Mouse (Mus musculus) midbrain, postnatal 0 days (tissue): ENCODE data around the gene Pdgfra. TPM values are rescaled to one million over a fixed set of nuclear protein-coding genes. Genes with fewer than 3 reads are reported as not detected.

ENCODE experiments used
- ATAC-seq: fragments of 200-750 bp; cut with Nextera tagmentation; 2 replicates; pipeline ENCODE4 v1.8.0; 2017; ENCODE audit warnings: moderate number of reproducible peaks, mild to moderate bottlenecking, moderate TSS enrichment, moderate library complexity; ENCODE audit not compliant: low FRiP score
- DNase-seq: peaks from one replicate; pipeline ENCODE4 v3.0.0-alpha.2; 2015; ENCODE audit warnings: low spot score
- H3K27ac ChIP-seq: fragments of 300-500 bp; sonication (generic); 2 replicates; pipeline ENCODE4 v1.5.1; 2014; ENCODE audit warnings: low read depth, mild to moderate bottlenecking, low read length, mixed read lengths
- H3K27me3 ChIP-seq: fragments of 300-500 bp; sonication (generic); 2 replicates; pipeline ENCODE4 v1.6.1; 2014; ENCODE audit warnings: low read length, control low read depth, mixed read lengths; ENCODE audit not compliant: insufficient read depth
- H3K36me3 ChIP-seq: fragments of 300-500 bp; sonication (generic); 2 replicates; pipeline ENCODE4 v1.6.1; 2014; ENCODE audit warnings: low read length, control low read depth, mixed read lengths; ENCODE audit not compliant: insufficient read depth
- H3K4me1 ChIP-seq: fragments of 300-500 bp; sonication (generic); 2 replicates; pipeline ENCODE4 v1.6.1; 2014; ENCODE audit warnings: mild to moderate bottlenecking, control low read depth, antibody characterized with exemption, low read length, mixed read lengths; ENCODE audit not compliant: insufficient read depth
- H3K4me2 ChIP-seq: fragments of 300-500 bp; sonication (generic); 2 replicates; pipeline ENCODE4 v1.6.1; 2014; ENCODE audit warnings: low read depth, mild to moderate bottlenecking, low read length, mixed read lengths; ENCODE audit not compliant: poor library complexity, severe bottlenecking
- H3K4me3 ChIP-seq: fragments of 300-500 bp; sonication (generic); 2 replicates; pipeline ENCODE4 v1.5.1; 2014; ENCODE audit warnings: low read depth, mild to moderate bottlenecking, low read length, moderate library complexity
- H3K9ac ChIP-seq: fragments of 300-500 bp; sonication (generic); replicated peaks from 2 replicates; pipeline ENCODE4 v1.6.1; 2014; ENCODE audit warnings: mild to moderate bottlenecking, low read length, moderate library complexity, mixed read lengths; ENCODE audit not compliant: poor library complexity, severe bottlenecking
- H3K9me3 ChIP-seq: fragments of 300-500 bp; sonication (generic); 2 replicates; pipeline ENCODE4 v1.6.1; 2016; ENCODE audit warnings: low read length, control low read depth
- CTCF ChIP-seq: IDR thresholded peaks from 2 replicates; pipeline ENCODE4 v1.5.1; 2016; ENCODE audit warnings: antibody characterized with exemption, mild to moderate bottlenecking
- WGBS: fragments of 180-500 bp; shearing (Covaris S2); extraction: QIAGEN DNeasy Blood & Tissue Kit; methylation state at CpG from one replicate; pipeline ENCODE4 v1.1.7; 2014; 5-methylcytosine and 5-hydroxymethylcytosine counted together
- polyA plus RNA-seq: library from polyadenylated mRNA; unstranded; fragments of >200 nt; fragmentation: Nextera tagmentation; extraction: Ambion mirVana; gene quantifications from 2 replicates; pipeline ENCODE4 v1.2.1, GENCODE M21; 2015
- total RNA-seq: library from RNA; depleted of rRNA; stranded (reverse); fragments of >200 nt; gene quantifications from 2 replicates; pipeline ENCODE4 v1.2.3, GENCODE M21; 2014

The Pdgfra gene
- total and polyA plus RNA-seq, 2 experiments from 2014 or later: 16.7 to 58.8 TPM

DNA sequence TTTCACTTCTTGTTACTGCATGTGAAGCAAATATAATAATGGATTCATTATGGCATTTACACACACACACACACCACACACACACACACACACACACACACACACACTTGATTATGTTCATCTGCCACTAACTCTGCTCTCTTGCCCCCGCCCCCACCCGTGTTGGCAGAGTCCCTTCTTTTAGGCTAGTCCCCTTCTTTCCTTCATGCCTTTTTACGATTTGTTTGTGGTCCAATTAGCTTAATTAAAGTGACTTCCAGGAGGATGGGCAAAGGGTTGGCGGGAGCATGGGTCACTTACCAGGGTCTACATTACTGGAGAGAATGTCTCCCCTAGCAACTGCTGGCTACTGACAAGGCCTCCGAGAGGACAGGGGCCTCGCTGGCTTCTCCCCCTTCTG lies 17.7 kb downstream of the Pdgfra start:
- WGBS: 76% methylated on average over 6 of the region's 6 CpGs
- Histone ChIP-seq H3K27me3 (no peaks in the 10 kb centered on the region), H3K4me2 (no peak overlapping the region), H3K4me3 (no peak overlapping the region), H3K9ac (no peak overlapping the region), H3K9me3 (no peaks in the 10 kb centered on the region), H3K27ac (no peak overlapping the region), H3K36me3 (no peaks in the 10 kb centered on the region), H3K4me1 (no peaks in the 10 kb centered on the region)
- ATAC-seq (no peak), DNase-seq (no peak)
- TF ChIP-seq CTCF: no peak

DNA sequence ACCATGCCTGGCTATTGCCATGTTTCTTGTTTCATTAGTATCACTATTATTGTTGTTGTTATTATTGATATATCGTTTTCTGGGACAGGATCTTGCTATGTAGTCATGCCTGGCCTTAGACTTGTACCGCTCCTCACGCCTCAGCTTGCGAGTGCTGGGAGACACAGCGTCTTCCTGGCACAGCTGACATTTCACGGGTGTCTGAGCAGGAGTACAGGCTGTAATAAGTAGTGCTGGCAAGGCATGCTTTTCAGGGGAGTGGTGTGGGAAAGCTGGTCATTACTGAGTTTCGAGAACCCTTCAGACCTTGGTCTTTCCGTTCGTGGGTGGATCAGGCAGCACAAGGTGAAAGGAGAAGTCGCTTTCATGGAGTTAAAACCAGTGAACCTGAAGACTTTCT lies 19.8 kb downstream of the Pdgfra start:
- WGBS: 81% methylated on average over 10 of the region's 10 CpGs
- Histone ChIP-seq H3K4me3 (no peak overlapping the region), H3K27me3 (no peaks in the 10 kb centered on the region), H3K4me1 (no peaks in the 10 kb centered on the region), H3K9me3 (no peaks in the 10 kb centered on the region), H3K27ac (no peak overlapping the region), H3K4me2 (no peak overlapping the region), H3K9ac (no peak overlapping the region), H3K36me3 (no peaks in the 10 kb centered on the region)
- ATAC-seq (no peak), DNase-seq (peak; percentile 73)
- TF ChIP-seq CTCF: no peak

DNA sequence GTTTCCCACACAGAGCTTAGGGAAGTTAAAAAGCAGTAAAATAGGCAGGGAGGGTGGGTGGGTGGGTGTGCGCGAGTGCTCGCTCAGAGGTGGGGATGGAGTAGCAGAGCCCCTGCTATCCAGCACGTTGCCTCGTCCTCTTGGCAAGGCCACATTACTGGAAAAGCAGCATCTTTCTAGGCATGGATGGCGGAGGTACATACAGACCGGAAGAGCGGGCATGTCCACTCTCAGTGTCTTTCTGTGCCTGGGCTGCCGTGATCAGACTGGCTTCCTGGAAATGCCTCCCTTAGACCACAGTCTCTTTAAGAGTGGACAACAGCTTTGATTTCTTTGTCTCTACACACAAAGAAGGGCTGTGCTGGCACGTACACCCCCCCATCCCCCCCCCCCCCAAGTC lies 27.2 kb downstream of the Pdgfra start:
- Histone ChIP-seq H3K36me3 (no peaks in the 10 kb centered on the region), H3K9me3 (no peaks in the 10 kb centered on the region), H3K27ac (no peak overlapping the region), H3K4me2 (no peak overlapping the region), H3K9ac (no peak overlapping the region), H3K4me3 (no peak overlapping the region), H3K27me3 (no peaks in the 10 kb centered on the region), H3K4me1 (no peaks in the 10 kb centered on the region)
- DNase-seq (no peak), ATAC-seq (no peak)
- no peak for TF ChIP-seq CTCF
- 69% methylated on average over 10 of the region's 10 CpGs for WGBS

DNA sequence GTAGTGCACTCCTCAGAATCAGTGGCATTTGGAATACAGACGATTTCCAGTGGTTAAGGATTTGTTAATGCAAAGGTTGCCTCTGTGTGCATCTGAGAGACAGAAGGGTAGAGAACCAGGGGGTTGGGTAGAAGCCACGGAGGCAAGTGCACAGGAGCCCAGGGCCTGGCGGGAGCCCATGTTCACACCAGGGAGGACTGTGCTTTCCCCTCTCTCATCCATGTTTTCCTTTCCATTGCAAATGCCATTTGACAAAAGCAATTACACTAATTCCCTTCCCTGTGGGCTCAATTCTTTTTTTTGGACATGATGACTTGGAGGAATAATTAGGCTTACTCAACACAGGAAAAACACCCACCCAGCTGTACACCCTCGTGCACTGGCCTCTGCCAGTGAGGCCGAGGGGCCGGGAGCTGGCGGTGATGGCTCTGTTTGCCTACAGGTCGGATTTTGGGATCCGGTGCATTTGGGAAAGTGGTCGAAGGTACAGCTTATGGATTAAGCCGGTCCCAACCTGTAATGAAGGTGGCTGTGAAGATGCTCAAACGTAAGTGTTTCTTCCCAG lies 27.7 kb downstream of the Pdgfra start:
- no peak overlapping the region for H3K4me2 ChIP-seq
- H3K9me3 ChIP-seq: no peaks in the 10 kb centered on the region
- H3K27me3 ChIP-seq: no peaks in the 10 kb centered on the region
- TF ChIP-seq CTCF: no peak
- no peaks in the 10 kb centered on the region for H3K36me3 ChIP-seq
- ATAC-seq: no peak; the same call in 1 of the 2 replicates
- no peak overlapping the region for H3K27ac ChIP-seq
- H3K4me1 ChIP-seq: no peaks in the 10 kb centered on the region
- 61% methylated on average over 12 of the region's 12 CpGs for WGBS
- H3K4me3 ChIP-seq: no peak overlapping the region
- DNase-seq: peak; percentile 76
- no peak overlapping the region for H3K9ac ChIP-seq

DNA sequence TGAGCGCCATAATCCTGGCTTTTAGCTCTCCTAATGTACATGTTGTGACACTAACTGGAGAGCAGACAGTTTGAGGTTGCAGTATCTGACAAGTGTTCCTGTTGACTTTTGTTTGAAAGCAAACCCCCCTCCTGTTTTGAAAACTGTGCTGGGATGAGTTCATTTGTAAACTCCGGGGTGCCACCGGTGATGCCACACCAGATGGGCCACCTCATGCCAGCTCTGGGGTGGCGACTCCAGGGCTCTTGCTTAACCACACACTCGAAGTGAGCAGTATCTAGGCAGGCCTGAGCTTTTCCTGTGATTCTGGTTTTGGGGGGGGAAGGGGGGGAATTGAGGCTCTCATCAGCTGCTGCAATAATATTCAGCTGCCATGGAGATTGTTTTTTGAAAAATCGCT lies 31.6 kb downstream of the Pdgfra start:
- Histone ChIP-seq H3K4me3 (no peak overlapping the region), H3K4me1 (no peaks in the 10 kb centered on the region), H3K9me3 (no peaks in the 10 kb centered on the region), H3K27ac (no peak overlapping the region), H3K4me2 (no peak overlapping the region), H3K9ac (no peak overlapping the region), H3K27me3 (no peaks in the 10 kb centered on the region), H3K36me3 (no peaks in the 10 kb centered on the region)
- no peak for TF ChIP-seq CTCF
- ATAC-seq (no peak), DNase-seq (no peak)
- 80% methylated on average over 6 of the region's 6 CpGs for WGBS

DNA sequence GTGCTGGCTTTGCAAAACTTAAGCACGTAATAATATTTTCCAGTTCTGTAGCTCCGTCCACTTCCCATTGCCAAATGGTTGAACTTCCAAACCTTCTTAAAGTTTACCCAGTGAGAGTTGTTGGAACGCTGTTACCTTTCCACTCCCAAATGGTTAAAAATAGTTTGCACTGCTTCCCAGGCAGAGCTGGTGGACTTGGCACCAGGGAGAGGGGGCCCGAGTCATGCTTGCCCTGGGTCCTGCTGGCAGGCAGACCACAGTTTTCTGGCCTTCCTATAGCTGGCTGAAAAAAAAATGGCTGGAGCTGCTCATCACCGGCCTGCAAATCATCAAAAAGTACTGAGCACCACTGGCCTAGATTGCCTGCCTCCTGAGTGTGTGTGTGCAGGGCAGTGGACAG lies 32.0 kb downstream of the Pdgfra start:
- H3K9ac ChIP-seq: no peak overlapping the region
- no peaks in the 10 kb centered on the region for H3K4me1 ChIP-seq
- WGBS: 81% methylated on average over 5 of the region's 5 CpGs
- H3K4me2 ChIP-seq: no peak overlapping the region
- no peaks in the 10 kb centered on the region for H3K27me3 ChIP-seq
- TF ChIP-seq CTCF: no peak
- DNase-seq (no peak), ATAC-seq (no peak)
- H3K27ac ChIP-seq: no peak overlapping the region
- H3K36me3 ChIP-seq: no peaks in the 10 kb centered on the region
- no peaks in the 10 kb centered on the region for H3K9me3 ChIP-seq
- H3K4me3 ChIP-seq: no peak overlapping the region
